Mouse (Mus musculus) yolk sac, embryonic 10.5 days (tissue): ENCODE measurements around the gene Hs6st3.

ENCODE experiments used
- DNase-seq: peaks from one replicate; pipeline ENCODE4 v3.0.0-alpha.2; 2017; ENCODE audit warnings: low spot score

The Hs6st3 gene

DNA sequence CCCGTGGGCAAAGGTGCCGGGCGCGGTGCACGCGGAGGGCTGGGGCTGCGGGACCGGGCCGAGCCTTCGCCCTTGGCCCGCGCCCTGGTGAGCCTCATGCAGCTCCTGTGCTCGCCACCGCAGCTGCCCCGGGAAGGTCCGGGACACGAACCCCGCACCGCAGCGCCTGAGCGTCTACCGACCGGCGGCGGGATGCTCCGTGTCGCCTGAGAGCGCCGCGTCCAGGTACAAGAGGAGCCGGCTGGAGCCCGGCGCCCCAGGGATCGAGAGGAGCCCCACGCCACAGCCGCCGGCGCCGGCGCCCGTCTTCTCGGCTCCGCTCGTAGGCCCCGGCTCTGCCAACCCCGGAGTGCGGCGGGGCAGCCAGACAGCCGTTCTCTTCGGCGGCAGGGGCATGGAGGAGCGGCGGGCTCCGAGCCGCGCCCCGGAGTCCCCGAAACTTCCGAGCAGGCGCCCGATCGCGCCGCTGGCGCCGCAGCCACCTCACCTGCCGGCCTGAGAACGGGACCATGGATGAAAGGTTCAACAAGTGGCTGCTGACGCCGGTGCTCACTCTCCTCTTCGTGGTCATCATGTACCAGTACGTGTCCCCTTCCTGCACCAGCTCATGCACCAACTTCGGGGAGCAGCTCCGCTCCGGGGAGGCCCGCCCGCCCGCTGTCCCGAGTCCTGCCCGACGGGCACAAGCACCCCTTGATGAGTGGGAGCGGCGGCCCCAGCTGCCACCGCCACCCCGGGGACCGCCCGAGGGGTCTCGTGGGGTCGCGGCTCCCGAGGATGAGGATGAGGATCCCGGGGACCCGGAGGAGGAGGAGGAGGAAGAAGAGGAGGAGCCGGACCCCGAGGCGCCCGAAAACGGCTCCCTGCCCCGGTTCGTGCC lies at the start of gene Hs6st3:
Gene Hs6st3 (plus strand): TSS at position 436 of the 880 bp plus-strand sequence.
- DNase-seq = no peak

DNA sequence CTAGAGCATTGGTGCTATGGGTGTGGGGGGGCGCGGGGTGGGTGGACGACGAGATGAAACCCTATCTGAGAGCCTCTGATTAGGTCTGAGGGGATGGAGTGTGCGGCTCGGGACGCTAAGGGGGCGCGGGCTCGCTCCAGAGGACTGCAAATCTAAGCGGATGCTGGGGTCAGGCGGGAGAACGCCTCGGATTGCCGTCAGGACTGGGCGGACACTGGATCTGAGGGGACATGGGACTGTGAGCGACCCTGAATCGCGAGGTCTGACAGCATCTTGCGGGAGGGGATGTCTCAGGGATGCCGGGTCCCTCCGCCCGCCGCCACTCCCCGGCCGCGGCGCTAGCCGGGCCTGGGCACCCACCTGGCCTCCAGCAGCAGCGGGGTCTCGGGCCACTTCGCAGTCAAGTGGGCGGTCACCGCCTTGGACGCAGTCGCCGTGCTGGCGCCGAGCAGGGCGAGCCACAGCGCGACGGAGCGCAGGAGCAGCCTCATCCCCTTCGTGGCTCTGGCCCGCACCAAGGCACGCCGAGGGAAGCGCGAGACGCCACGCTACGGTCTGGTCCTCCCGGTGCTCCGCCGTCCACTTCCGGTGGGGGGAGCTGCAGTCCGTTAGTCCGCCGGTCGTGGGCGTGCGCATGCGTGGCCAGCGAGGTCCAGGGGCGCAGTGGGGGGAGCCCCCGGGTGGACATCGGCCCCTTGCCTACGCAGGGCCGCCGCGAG lies 39.1 kb upstream of the Hs6st3 start, which contains the start of gene Uggt2:
Gene Uggt2 (minus strand): TSS at position 580 of the 719 bp plus-strand sequence.
- DNase-seq = peak; percentile 87

DNA sequence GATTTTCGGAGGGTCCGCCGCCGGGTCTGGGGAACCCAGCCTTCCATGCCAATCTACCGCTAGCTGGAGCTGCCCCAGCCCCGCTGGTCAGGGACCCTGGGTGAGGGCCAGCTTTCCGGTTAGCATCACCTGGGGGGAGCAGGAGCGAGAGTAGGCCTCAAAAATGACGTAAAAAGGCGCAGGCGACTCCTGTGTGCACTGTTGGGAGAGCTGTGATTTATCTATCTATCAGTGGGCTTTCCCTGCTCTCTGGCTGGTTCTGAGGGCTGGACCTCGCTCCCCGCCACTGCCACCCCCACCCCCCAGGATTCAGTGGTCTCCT lies 38.6 kb upstream of the Hs6st3 start:
- DNase-seq = no peak

DNA sequence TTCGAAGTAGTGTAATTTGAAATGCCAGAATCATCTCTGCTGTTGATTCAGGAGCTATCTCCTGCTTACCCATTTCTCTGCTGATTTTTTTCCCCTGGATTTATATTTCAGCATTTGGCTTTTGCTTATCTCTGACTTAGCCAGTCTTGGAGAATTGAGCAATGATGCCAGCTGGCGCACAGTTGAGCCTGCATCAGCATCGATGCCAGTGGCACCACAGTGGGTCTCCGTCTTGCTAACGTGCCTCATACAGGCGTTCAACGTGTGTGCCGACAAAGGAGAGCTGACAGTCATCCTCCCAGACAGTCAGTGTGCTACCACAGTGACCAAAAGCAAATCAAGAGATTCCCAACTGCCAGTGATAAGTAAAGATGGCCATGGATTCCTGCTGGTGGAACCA lies 30.6 kb upstream of the Hs6st3 start:
- DNase-seq = no peak

DNA sequence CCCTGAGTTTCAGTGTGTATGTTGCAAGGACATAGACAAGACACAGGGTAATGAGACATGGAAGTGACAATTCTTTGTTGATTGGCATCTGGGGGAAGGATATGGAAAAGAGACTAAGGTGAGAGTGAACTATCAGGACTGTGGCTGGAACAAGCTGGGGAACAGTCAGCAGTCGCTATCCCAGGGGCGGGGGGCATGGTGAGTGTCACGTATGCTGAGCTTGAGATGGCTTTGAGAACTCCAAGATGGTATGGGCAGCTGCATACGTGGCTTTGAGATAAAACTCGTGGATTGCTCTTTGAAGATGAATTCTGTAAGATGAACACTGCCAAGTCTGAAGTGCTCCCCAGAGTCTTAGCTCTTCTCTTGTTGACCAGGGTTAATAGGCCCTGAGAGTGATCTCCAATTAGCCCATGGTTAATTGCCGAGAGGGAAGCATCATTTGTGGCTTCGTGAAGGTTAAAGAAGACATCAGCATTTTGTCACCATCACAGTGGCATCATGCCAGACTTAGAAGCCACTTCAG lies 29.3 kb upstream of the Hs6st3 start:
- no peak for DNase-seq

DNA sequence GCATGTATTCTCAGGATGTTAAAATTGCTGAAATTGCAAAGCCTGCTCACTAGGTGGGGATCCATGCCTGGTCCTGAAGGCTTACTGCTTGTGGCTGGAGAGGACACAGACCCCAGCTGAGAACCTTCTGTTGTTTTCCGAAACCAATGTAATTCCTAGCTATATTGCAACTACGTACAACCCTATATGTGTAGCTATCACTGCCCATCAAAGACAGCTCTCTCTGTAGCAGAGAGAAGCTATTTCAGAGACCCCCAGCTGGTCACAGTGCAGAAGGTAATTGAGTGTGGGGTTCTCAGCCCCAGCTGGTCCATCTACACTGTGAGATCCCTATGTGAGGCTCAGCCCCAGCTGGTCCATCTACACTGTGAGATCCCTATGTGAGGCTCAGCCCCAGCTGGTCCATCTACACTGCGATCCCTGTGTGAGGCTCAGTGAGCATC lies 28.3 kb upstream of the Hs6st3 start:
- DNase-seq = no peak

DNA sequence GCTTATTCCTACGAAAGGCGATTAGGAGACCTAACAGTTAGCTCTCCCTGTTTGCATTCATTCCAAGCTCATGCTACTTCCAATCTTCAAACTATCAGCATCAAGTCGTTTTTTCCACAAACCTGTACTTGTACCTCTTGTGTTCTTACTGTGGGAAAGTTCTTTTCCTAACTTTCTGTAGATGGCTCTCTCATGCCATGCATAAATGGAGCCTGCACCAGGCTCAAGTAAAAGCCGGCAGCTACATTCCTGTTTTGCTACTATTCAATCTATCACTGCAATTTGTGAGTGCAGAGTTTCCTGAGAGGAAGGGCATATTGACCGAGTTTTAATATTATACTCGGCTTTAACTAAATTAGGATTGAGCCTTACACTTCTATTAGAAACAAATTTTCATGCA lies 25.6 kb upstream of the Hs6st3 start:
- DNase-seq = no peak

DNA sequence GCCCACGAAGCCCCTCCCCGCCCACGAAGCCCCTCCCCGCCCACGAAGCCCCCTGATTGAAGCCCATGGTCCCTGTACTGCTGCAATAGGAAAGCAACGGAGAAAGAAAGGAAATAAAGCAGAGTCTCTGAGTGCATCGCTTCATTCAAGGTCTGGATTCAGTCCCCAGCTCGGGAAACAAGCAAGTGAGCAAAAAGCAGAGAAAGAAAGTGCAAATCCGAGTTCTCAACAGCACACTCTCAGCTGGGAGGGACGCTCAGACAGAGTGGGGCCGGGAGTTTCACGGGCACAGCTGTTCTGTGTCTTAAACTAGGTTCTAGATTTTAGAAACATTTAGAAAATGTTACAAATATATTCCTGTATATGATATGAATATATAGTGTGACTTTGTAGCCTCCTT lies 14.6 kb upstream of the Hs6st3 start:
- DNase-seq = no peak

DNA sequence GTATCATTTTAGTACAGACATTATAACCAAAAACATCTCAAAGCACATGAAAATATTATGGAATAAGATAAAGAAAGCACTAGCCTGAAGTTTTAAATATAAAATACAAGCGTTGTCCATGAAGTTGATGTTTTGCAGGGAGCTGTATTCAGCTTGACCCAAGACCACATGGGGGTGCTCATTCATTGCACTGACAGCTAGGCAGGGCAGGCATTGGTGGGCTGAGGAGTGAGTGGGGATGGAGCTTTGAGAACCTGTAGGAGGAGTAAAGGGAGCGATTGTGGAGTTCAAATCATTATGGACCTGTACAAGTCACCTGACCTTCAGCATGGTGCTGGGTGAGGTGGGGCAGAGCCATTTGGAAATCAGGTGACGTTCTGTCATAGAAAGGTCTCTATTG lies 14.1 kb upstream of the Hs6st3 start:
- peak; percentile 21 for DNase-seq

DNA sequence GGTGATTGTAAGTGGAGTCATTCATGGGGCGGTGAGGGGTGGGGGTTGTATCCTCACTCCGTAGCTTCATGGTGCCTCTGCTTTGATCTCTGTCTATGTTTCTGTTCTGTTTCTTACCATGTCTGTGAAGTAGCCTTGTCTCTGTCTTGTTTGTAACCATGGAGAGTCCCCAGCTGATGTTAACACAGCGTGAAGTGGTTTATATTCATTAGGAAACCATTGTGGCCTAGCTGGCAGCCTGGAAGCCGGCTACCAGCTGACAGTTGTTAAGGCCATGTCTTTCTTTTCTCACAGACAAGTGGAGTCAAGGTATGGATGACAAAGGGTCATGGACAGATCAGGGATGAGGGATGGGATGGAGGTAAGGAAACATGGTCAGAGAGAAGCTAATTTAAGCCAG lies 12.3 kb upstream of the Hs6st3 start:
- no peak for DNase-seq

DNA sequence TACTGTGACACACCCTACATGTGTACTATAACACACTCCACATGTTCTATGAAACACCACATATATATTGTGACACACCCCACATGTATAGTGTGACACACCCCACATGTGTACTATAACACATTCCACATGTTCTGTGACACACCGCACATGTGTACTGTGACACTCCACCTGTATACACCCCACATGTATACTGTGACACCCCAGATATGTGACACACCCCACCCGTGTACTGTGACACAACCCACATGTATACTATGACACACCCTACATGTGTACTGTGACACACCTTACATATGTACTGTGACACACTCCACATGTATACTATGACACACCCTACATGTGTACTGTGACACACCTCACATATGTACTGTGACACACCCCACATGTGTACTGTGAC lies 10.8 kb upstream of the Hs6st3 start:
- DNase-seq = no peak

DNA sequence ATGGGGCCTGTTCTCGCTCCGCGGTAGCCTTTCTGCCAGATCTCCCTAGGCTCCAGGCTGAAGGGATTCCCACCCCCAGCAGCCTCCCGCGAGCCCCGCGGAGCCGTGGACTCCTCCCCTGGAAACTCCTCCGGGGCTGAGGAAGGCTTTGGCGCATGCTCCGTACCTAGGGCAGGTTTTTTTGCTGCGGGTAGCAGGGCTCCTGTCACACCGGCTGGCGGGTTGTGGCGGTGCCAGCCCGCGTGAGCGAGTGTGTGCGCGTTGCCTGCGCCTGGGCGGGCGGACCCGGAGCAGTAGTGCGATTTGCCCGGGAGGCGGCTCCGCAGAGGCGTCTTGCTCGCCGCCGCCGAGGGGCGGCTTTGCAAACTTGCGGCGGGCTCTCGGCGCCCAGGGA lies 632 bp upstream of the Hs6st3 start:
- DNase-seq = peak; percentile 68

DNA sequence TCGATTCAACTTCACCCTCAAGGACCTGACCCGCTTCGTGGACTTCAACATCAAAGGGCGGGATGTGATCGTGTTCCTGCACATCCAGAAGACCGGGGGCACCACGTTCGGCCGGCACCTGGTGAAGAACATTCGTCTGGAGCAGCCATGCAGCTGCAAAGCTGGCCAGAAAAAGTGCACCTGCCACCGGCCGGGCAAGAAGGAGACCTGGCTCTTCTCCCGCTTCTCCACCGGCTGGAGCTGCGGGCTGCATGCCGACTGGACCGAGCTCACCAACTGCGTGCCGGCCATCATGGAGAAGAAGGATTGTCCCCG lies 602 bp downstream of the Hs6st3 start:
- DNase-seq = no peak

DNA sequence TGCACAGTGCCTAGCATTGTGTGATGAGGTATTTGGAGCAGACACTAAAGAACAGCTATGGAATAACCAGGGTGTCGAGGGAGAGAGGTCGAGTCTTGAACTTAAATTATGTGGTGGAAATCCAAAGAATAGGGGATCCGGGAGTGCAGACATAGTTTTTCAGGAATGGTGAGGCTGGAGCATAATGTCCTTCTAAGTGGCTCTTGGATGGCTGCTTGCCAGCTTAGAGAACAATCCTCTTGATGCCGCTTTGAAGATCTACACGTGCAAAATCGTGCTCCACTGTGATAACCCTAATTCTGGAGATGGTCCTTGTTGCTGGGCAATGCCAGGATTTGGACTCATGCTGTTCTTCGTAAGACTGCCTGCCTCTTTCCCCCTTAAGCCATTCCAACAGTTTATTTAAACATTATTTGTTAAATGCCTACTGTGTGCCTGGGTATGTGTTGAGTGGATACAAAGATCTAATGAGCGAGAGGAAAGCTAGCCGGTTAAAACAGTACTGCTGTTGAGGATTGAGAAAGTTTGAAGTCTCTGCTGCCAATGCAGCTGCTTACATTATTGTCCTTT lies 1.3 kb downstream of the Hs6st3 start:
- no peak for DNase-seq

DNA sequence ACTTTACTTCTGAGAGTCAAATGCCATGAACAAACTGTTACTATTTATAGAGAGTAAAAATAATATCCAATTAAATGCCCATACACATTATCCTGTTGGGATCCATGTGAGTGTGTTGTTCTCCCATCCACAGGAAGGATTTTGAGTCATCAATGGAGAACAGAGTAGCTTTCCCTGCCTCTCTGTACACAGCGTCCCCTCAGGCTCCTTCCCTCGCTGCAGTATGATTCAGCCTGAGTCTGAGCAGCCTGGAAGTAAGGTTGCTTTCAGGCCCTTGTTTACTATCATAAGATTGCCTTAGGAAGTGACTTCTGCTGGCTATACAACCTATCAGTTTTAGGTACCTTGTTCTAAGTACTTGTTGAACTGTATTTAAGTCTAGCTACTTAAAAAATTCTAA lies 14.9 kb downstream of the Hs6st3 start:
- DNase-seq = no peak

DNA sequence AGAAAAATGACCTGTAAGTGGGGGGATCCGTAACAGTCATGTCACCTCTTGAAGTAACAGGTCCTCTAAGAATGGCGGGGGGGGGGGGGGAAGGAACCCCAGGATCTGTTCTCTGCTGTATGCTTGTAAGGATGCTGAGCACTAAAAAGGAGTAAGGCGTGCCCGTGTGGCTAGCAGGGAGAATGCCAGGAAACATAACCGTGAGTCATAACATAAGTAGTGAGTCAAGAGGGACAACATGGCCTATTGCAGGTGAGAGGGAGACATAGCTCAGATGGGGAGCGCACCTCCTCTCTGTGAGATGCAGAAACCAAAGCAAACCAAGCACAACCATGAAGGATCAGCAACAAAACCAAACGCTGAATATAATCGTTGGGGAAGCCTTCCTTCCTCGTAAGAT lies 55.8 kb downstream of the Hs6st3 start:
- DNase-seq = no peak

DNA sequence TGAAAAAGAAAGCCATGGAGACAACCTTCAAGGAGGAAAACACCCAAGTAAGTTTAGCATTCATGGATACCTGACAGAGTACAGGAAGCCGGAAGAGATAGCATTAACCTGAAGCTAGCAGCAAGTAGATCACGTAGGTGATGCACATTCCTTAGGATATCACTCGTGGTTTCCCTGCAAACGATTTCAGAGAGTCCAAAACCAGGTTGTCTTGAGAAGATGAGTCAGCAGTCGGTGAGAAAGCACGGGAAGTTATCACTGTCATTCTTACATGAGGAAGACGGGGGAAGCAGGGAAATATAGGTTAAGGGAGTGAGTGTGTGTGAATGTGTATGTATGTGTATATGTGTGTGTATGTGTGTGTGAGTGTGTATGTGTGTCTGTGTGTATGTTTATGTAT lies 65.4 kb downstream of the Hs6st3 start:
- no peak for DNase-seq

DNA sequence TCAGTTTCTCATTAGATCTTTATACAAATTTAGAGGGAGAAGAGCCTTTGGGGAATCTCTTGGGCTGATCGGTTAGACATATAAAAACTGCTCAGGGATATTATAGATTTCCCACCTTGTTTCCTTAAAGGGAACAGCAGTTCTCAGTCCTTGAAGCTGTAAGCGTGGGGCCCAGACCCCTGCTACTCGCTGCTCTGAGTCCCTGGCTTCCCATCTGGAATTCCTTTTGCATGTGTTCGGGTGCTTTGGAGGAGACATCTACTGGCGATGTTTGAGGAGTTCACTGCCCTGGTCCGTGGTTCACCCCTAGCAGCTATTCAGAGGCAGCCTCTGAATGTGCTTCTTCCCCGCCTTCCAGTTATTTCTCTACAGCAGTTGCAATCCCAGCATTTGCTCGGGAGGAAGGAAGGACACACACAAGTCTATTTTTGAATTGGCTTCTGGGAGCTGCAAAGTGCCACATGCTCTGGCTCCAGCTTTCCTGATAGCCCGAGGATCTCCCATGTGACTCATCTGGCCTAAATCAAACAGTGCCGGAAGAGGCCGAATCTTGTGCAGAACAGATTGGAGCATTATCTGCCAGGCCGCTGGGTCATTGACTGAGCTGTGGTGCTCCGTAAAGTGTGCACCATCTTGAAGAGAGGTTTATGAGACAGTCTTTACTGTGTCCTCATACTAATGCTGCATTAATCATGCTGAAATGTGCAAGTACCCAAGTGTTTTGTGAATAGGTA lies 77.6 kb downstream of the Hs6st3 start:
- DNase-seq = no peak

DNA sequence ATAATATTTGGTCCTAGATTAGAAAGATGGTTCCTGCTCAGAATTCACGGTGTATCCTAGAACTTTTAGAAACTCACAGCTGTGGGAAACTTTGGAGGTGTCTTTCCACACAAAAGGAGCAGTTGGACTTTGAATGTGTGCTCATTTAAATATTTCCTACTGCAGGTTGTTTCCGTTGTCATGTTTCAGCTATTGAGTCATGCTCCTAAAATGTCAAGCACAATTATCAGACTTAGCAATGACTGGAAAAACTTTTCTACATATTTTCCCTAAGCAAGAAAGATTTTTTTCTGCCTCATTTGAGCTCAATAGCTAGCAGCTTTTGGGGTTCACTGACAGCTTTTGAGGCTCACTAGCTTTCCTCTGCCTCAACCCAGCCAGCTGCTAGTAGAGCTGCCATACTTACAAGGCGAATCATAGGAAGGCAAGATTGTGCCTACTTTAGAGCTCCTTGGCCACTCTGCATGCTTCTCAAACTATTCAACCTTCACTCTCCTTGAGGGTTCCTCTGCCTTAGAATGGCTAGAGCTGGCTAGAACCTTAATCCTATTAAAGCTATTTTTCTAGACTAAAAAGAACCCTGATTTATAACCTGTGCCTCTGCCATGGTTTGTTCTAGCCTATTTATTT lies 89.7 kb downstream of the Hs6st3 start:
- DNase-seq = no peak

DNA sequence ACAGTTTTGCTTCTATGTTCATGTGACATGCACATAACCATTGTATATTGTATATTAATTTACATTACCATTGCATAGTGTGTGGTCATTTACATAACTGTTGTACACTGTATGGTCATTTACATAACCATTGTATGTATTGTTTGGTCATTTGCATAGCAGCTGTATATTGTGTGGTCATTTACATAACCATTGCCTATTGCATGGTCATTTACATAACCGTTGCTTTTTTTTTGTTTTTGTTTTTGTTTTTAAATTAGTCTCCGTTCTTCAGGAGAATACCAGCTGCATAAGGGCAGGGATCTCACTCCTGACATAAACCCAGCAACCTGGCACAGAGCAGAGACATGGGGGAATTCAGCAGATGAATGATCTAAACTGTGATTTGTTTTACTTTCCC lies 95.5 kb downstream of the Hs6st3 start:
- DNase-seq = no peak

DNA sequence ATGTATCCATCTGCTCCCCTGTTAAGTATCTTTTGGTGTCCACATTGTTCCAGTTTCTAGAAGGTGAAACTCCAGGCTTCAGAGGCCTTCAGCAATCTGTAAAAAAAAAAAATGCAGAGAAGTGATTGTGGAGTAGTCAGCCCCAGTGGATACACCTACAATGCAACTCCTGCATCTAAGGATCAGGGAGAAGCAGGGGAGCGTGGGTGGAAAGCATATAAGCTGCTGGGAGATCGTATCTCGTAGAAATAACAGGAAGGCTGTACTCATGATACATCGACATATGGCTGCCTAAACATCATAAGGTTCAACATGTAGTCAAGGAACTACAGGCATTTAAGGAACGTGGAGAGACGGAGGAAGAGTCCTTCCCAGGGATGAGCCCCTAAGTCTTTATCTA lies 109.0 kb downstream of the Hs6st3 start:
- no peak for DNase-seq

DNA sequence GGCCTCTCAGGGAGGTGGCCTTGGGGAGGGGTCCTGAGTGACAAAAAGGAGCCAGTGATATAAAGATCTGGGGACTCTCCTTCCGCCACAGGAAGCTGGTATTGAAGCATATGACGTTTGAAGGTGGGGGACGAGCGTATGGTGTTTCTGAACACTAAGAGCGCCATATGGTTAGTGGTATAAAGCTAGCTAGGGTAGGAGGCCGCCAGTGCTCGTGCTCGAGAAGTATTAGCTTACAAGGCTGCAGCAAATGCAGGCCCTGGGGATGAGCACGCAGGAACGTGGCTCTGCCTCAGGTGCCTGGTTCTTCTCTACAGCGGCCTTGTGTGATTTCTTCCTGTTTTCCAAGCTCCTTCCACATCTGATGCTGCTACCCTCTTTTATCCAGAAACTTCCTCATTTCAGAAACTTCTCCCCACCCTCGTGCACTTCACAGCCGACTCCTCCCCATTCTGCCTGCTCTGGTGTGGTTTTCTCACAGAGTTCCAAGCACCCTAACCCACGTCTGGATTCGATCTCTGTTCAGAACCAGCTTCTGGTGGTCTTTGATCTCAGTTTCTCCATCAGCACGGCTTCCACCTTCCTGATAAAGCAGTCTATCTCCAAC lies 110.0 kb downstream of the Hs6st3 start:
- DNase-seq = no peak
